Mouse (Mus musculus) embryonic facial prominence, embryonic 11.5 days (tissue): ENCODE data around the gene Trim33. TPM values are rescaled to one million over a fixed set of nuclear protein-coding genes. Genes with fewer than 3 reads are reported as not detected.

Source experiments
- ATAC-seq: fragments of 200-750 bp; cut with Nextera tagmentation; replicated peaks from 2 replicates; pipeline ENCODE4 v1.8.0; 2017; ENCODE audit warnings: low read depth; ENCODE audit not compliant: insufficient number of reproducible peaks, low FRiP score, low TSS enrichment
- DNase-seq: peaks from one replicate; pipeline ENCODE4 v3.0.0-alpha.2; 2015; ENCODE audit warnings: low spot score
- H3K27ac ChIP-seq: fragments of 300-500 bp; sonication (generic); replicated peaks from 2 replicates; pipeline ENCODE4 v1.5.1; 2014; ENCODE audit warnings: mild to moderate bottlenecking, low read depth, low read length, control low read depth
- H3K27me3 ChIP-seq: fragments of 300-500 bp; sonication (generic); 2 replicates; pipeline ENCODE4 v1.6.1; 2014; ENCODE audit warnings: mild to moderate bottlenecking, low read length, moderate library complexity, mixed read lengths; ENCODE audit not compliant: control insufficient read depth, insufficient read depth
- H3K36me3 ChIP-seq: fragments of 300-500 bp; sonication (generic); replicated peaks from 2 replicates; pipeline ENCODE4 v1.6.1; 2014; ENCODE audit warnings: low read depth, mild to moderate bottlenecking, low read length, moderate library complexity, mixed read lengths; ENCODE audit not compliant: control insufficient read depth, insufficient read depth
- H3K4me1 ChIP-seq: fragments of 300-500 bp; sonication (generic); 2 replicates; pipeline ENCODE4 v1.6.1; 2014; ENCODE audit warnings: low read length, mixed read lengths; ENCODE audit not compliant: control insufficient read depth, insufficient read depth
- H3K4me2 ChIP-seq: fragments of 300-500 bp; sonication (generic); 2 replicates; pipeline ENCODE4 v1.6.1; 2014; ENCODE audit warnings: low read depth, mild to moderate bottlenecking, control low read depth, low read length, moderate library complexity
- H3K4me3 ChIP-seq: fragments of 300-500 bp; sonication (generic); 2 replicates; pipeline ENCODE4 v1.5.1; 2014; ENCODE audit warnings: low read depth, low read length, control low read depth
- H3K9ac ChIP-seq: fragments of 300-500 bp; sonication (generic); replicated peaks from 2 replicates; pipeline ENCODE4 v1.6.1; 2014; ENCODE audit warnings: mild to moderate bottlenecking, control low read depth, low read length
- H3K9me3 ChIP-seq: fragments of 300-500 bp; sonication (generic); replicated peaks from 2 replicates; pipeline ENCODE4 v1.6.1; 2016; ENCODE audit warnings: mild to moderate bottlenecking, low read length, inconsistent platforms, mixed read lengths; ENCODE audit not compliant: control insufficient read depth
- WGBS: fragments of 180-500 bp; shearing (Covaris S2); extraction: QIAGEN DNeasy Blood & Tissue Kit; methylation state at CpG from one replicate; pipeline ENCODE4 v1.1.7; 2014; 5-methylcytosine and 5-hydroxymethylcytosine counted together
- polyA plus RNA-seq: library from polyadenylated mRNA; unstranded; fragments of >200 nt; fragmentation: Nextera tagmentation; extraction: Ambion mirVana; gene quantifications from 2 replicates; pipeline ENCODE4 v1.2.1, GENCODE M21; 2014

Trim33 gene
- polyA plus RNA-seq, 1 experiment from 2014 or later = 25.2 TPM

DNA sequence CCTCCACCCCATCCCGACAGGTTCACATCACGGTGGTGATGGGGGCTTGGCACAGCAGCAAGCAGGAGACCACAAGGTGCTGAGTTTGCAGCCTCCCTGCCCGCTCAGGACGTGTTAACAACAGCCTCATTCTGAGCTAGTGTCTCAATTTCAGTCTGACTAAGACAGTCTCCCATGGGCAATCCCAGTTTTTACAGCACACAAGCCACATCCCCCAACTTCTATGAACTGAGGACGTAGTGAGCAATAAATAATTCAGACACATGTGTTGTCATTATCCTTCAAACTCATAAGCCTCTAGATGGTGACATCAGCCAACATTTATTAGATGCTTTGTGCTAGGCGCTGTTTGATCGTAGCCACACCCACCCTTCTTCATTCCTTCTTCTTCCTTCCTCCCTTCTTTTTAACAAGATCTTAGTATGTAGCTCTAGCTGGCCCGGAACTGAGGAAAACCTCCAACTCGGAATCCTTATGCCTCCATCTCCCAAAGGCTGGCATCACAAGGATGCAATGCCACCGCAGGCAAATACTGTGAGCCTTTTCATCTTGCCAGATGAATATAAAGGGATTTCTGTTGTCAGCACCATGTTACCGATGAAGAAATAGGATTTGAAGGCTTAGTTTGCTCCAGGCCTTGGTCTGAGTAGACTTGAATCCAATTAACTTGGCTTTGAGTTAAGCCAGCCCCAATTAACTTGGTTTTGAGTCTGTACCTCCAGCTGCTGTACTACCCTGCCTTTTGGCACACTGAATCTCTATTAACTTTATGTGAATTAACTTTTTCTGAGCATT lies 88.3 kb downstream of the Trim33 start:
- Histone ChIP-seq H3K9me3 (no peaks in the 10 kb centered on the region), H3K4me3 (no peak overlapping the region), H3K4me2 (no peak overlapping the region), H3K27me3 (no peaks in the 10 kb centered on the region), H3K4me1 (no peaks in the 10 kb centered on the region), H3K27ac (no peak overlapping the region), H3K9ac (no peak overlapping the region), H3K36me3 (no peaks in the 10 kb centered on the region)
- WGBS = 85% methylated on average over 11 of the region's 11 CpGs
- ATAC-seq (no peak), DNase-seq (no peak)

DNA sequence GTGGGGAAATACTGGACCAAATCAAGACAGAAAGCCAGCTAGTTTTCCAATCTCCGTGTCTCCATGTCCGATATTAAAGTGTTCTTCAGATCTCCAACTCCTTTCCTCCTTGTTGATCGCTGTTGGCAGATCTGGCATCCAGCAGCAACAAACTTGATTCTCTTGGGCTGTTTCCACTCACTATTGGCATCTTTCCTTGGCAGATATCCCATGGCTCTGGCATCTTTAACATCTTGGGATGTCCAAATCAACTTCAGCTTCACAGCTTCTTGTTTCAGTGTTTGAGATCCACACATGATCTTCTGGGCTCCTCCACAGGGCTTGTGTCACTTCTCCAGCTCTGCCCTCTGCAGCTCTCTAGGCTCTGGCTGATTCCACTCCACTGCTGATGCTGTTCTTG lies 89.6 kb downstream of the Trim33 start:
- no peak overlapping the region for H3K4me2 ChIP-seq
- no peak overlapping the region for H3K9ac ChIP-seq
- no peaks in the 10 kb centered on the region for H3K27me3 ChIP-seq
- H3K27ac ChIP-seq = no peak overlapping the region
- no peaks in the 10 kb centered on the region for H3K9me3 ChIP-seq
- H3K4me3 ChIP-seq = no peak overlapping the region
- no peak for ATAC-seq
- no peak for DNase-seq
- H3K4me1 ChIP-seq = no peaks in the 10 kb centered on the region
- no peaks in the 10 kb centered on the region for H3K36me3 ChIP-seq
- WGBS = 88% methylated on average over 3 of the region's 3 CpGs

DNA sequence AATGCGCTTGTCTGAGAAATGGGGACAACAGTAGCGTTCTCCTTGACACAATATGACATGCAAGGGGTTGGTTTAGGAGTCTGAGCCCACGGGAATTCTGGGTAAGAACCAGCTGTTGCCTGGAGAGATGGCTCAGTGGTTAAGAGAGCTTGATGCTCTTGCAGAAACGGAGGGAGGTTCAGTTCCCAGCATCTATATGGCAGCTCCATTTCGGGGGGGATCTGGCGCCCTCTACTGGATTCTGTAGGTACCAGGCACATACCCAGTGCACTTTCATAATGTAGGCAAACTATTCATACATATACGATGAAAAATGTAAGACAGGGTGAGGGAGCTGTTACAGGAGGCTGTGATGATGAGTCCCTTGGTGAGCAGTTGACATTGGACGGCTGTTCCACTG lies 94.9 kb downstream of the Trim33 start:
- no peaks in the 10 kb centered on the region for H3K9me3 ChIP-seq
- no peak overlapping the region for H3K9ac ChIP-seq
- no peak overlapping the region for H3K27ac ChIP-seq
- WGBS = 34% methylated on average over 8 of the region's 8 CpGs
- no peak overlapping the region for H3K4me3 ChIP-seq
- DNase-seq = peak; percentile 63
- no peak overlapping the region for H3K4me2 ChIP-seq
- H3K4me1 ChIP-seq = no peaks in the 10 kb centered on the region
- no peaks in the 10 kb centered on the region for H3K27me3 ChIP-seq
- ATAC-seq = no peak
- no peaks in the 10 kb centered on the region for H3K36me3 ChIP-seq

DNA sequence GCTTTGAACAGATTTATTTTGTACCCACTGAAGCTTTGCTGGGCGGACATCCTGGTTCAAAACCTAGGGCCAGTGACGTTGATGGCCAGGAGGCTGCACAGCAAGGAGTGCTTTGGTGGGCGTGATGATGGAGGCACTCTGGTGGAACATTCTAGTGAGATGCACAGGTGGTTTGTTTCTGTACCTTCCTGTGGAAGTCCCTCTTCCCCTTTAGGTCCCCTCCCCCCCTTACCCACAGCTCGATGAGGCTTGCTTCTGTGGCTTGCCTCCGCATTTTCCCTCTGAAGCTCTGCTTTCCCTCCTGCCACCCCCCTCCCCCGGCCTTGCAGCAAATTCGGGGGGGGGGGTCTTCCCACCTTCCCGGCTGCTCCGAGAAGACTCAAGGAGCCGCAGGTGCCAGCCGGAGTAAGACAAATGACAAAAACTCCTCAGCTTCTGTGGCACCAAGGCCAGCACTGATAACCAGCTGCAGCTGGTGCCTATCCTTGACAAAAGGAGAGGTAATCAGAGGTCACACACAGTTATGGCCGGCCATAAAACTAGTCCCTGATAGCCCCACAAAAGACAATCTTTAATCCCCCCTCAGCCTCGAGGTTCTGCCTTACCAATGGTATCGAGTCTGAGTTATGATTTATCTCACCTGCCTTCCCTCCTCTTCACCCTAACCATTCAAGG lies 96.2 kb downstream of the Trim33 start:
- Histone ChIP-seq H3K4me3 (no peak overlapping the region), H3K27ac (no peak overlapping the region), H3K27me3 (no peaks in the 10 kb centered on the region), H3K4me2 (no peak overlapping the region), H3K36me3 (no peaks in the 10 kb centered on the region), H3K4me1 (no peaks in the 10 kb centered on the region), H3K9me3 (no peaks in the 10 kb centered on the region), H3K9ac (no peak overlapping the region)
- WGBS = 64% methylated on average over 14 of the region's 14 CpGs
- ATAC-seq = no peak
- DNase-seq = no peak

DNA sequence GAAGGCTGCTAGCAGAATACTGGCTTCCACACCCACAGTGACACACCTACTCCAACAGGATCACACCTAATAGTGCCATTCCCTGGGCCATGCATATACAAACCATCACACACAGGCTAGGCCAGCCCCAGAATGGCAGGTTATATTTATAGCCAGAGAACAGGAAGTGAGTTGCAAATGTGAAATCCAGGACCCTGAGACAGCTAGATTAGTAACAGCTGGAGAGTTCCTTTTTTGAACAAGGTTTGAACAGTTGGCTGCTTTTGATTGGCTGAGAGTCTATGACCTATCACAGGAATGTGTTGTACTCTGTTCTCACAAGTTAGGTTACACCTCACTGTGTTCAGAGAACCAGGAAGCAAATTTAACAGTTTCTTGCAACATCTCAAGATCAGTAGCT lies 98.9 kb downstream of the Trim33 start:
- 0 out of 2 replicates have a peak, but pooled peaks have one; percentile 36 for ATAC-seq
- Histone ChIP-seq H3K27me3 (no peaks in the 10 kb centered on the region), H3K4me3 (no peak overlapping the region), H3K4me2 (no peak overlapping the region), H3K9me3 (no peaks in the 10 kb centered on the region), H3K9ac (no peak overlapping the region), H3K36me3 (no peaks in the 10 kb centered on the region), H3K4me1 (no peaks in the 10 kb centered on the region), H3K27ac (no peak overlapping the region)
- DNase-seq = peak; percentile 81

DNA sequence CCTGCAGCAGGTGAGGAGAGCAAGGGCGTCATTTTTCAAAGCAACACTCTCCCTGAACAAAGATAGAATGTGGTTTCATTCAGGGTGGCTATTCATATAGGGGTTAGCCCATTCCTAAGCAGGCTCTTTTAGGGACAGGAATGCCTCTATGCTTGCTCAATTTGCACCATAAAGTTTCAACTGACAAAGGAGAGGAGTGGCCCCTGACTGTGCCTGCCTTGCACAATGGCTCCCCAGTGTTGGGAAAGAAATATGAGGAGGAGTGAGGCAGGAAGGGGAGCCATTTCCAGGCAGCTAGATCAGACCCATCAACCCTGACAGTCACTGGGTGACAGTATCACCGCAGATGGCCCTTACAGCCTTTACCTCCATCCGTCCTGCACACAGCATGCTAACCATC lies 100.3 kb downstream of the Trim33 start:
- no peak for DNase-seq
- Histone ChIP-seq H3K27me3 (no peaks in the 10 kb centered on the region), H3K4me3 (no peak overlapping the region), H3K36me3 (no peaks in the 10 kb centered on the region), H3K9ac (no peak overlapping the region), H3K4me2 (no peak overlapping the region), H3K4me1 (no peaks in the 10 kb centered on the region), H3K27ac (no peak overlapping the region), H3K9me3 (no peaks in the 10 kb centered on the region)
- WGBS = 67% methylated on average over 3 of the region's 3 CpGs
- no peak for ATAC-seq

DNA sequence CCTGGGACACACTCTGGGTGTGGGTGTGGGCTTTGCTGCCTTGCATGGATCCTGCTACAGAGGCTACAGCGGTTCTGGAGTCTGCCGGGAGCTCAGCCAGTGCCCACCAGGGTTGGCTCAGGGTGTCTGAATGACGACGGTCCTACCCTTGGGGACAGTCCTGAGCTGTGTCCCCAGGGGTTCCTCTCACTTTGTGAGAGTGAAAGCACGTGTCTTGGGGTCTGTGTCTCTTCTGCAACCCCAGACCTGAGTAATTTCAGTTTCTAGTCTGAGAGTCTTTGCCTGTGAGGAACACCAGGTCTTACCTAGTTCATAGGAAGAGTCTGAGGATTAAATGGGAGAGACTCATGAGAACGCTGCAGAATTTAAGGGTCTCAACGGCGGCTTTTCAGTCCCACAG lies 101.7 kb downstream of the Trim33 start:
- Histone ChIP-seq H3K27me3 (no peaks in the 10 kb centered on the region), H3K4me2 (no peak overlapping the region), H3K9me3 (no peaks in the 10 kb centered on the region), H3K4me3 (no peak overlapping the region), H3K4me1 (no peaks in the 10 kb centered on the region), H3K27ac (no peak overlapping the region), H3K36me3 (no peaks in the 10 kb centered on the region), H3K9ac (no peak overlapping the region)
- no peak for DNase-seq
- ATAC-seq = no peak
- WGBS = 87% methylated on average over 8 of the region's 8 CpGs

DNA sequence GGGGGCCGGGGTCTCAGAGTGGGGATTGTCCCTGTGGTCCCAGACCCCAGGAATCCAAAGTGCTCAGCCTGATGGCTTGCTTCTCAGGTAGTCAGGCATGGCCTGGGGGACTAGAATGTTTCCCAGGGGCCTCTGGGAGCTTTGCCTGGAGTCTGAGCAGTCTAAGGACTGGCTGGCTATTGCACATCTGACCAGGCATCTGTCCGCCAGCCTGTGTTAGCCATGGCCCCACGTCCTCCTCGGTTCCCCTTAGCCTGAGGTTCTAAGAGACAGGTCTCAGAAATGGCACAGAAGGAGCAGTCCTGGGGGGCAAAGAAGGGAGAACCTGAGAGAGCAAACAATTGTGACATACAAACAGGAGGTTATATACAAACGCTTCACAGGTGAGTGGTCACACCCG lies 102.3 kb downstream of the Trim33 start:
- ATAC-seq = no peak
- WGBS = 94% methylated on average over 6 of the region's 6 CpGs

More for the DNA sequence above, 102.3 kb downstream of the Trim33 start:
- H3K9ac ChIP-seq = no peak overlapping the region
- no peaks in the 10 kb centered on the region for H3K9me3 ChIP-seq
- H3K4me3 ChIP-seq = no peak overlapping the region
- no peaks in the 10 kb centered on the region for H3K36me3 ChIP-seq
- no peak for DNase-seq
- no peaks in the 10 kb centered on the region for H3K27me3 ChIP-seq
- H3K4me2 ChIP-seq = no peak overlapping the region
- no peak overlapping the region for H3K27ac ChIP-seq
- no peaks in the 10 kb centered on the region for H3K4me1 ChIP-seq
